Mouse (Mus musculus): ENCODE results near the gene Nat8f2.

The Nat8f2 gene

GRCm38 (mm10) chr6:85820837-85821236 is 48.1 kb downstream of the Nat8f2 start, which contains the start of the genes Nat8f6 and Nat8f5:
TSS of gene Nat8f6 (minus strand) at chr6:85820954.
TSS of gene Nat8f5 (minus strand) at chr6:85820972.
- DNase-seq: no peak

GRCm38 (mm10) chr6:85818338-85818737 is 50.6 kb downstream of the Nat8f2 start:
- no peak for DNase-seq
